Mouse (Mus musculus) liver, postnatal 0 days (tissue): ENCODE measurements around the gene Ankmy1. TPM values are rescaled to one million over a fixed set of nuclear protein-coding genes. Genes with fewer than 3 reads are reported as not detected.
A peak's percentile ranks its signal among the peaks of the same experiment; 100 is the strongest.

Source experiments
- ATAC-seq: fragments of 200-750 bp; cut with Nextera tagmentation; 2 replicates; pipeline ENCODE4 v1.8.0; 2017; ENCODE audit warnings: mild to moderate bottlenecking, moderate library complexity
- DNase-seq: peaks from one replicate; pipeline ENCODE4 v3.0.0-alpha.2; 2016
- H3K27ac ChIP-seq: fragments of 300-500 bp; sonication (generic); 2 replicates; pipeline ENCODE4 v1.5.1; 2014; ENCODE audit warnings: antibody characterized with exemption, moderate library complexity, mild to moderate bottlenecking, low read depth
- H3K27me3 ChIP-seq: fragments of 300-500 bp; sonication (generic); 2 replicates; pipeline ENCODE4 v1.6.1; 2014; ENCODE audit warnings: low read length, control low read depth, mixed read lengths; ENCODE audit not compliant: insufficient read depth
- H3K36me3 ChIP-seq: fragments of 300-500 bp; sonication (generic); replicated peaks from 2 replicates; pipeline ENCODE4 v1.6.1; 2014; ENCODE audit warnings: mild to moderate bottlenecking, control low read depth, low read length, moderate library complexity, mixed read lengths; ENCODE audit not compliant: insufficient read depth
- H3K4me1 ChIP-seq: fragments of 300-500 bp; sonication (generic); 2 replicates; pipeline ENCODE4 v1.6.1; 2014; ENCODE audit warnings: antibody characterized with exemption, mild to moderate bottlenecking, control low read depth; ENCODE audit not compliant: insufficient read depth
- H3K4me2 ChIP-seq: fragments of 300-500 bp; sonication (generic); 2 replicates; pipeline ENCODE4 v1.6.1; 2014; ENCODE audit warnings: low read depth, mild to moderate bottlenecking, low read length, moderate library complexity, mixed read lengths
- H3K4me3 ChIP-seq: fragments of 300-500 bp; sonication (generic); 2 replicates; pipeline ENCODE4 v1.5.1; 2014; ENCODE audit warnings: low read depth, low read length
- H3K9ac ChIP-seq: fragments of 300-500 bp; sonication (generic); replicated peaks from 2 replicates; pipeline ENCODE4 v1.6.1; 2014; ENCODE audit warnings: mild to moderate bottlenecking, moderate library complexity
- H3K9me3 ChIP-seq: fragments of 300-500 bp; sonication (generic); 2 replicates; pipeline ENCODE4 v1.6.1; 2016; ENCODE audit warnings: mild to moderate bottlenecking, control low read depth, low read length, mixed read lengths
- CTCF ChIP-seq: sonication (generic); IDR thresholded peaks from 2 replicates; pipeline ENCODE4 v1.5.1; 2016; ENCODE audit warnings: antibody characterized with exemption, low read depth
- EP300 ChIP-seq: IDR thresholded peaks from 2 replicates; pipeline ENCODE4 v1.6.1; 2016; ENCODE audit warnings: antibody characterized with exemption, low read depth, mild to moderate bottlenecking
- WGBS: fragments of 180-500 bp; shearing (Covaris S2); extraction: QIAGEN DNeasy Blood & Tissue Kit; methylation state at CpG from one replicate; pipeline ENCODE4 v1.1.7; 2014; ENCODE audit not compliant: insufficient replicate concordance; 5-methylcytosine and 5-hydroxymethylcytosine counted together
- polyA plus RNA-seq: library from polyadenylated mRNA; unstranded; fragments of >200 nt; fragmentation: Nextera tagmentation; extraction: Ambion mirVana; gene quantifications from 2 replicates; pipeline ENCODE4 v1.2.1, GENCODE M21; 2015

Gene Ankmy1
- polyA plus RNA-seq, 1 experiment from 2014 or later, result 0.05 TPM

DNA sequence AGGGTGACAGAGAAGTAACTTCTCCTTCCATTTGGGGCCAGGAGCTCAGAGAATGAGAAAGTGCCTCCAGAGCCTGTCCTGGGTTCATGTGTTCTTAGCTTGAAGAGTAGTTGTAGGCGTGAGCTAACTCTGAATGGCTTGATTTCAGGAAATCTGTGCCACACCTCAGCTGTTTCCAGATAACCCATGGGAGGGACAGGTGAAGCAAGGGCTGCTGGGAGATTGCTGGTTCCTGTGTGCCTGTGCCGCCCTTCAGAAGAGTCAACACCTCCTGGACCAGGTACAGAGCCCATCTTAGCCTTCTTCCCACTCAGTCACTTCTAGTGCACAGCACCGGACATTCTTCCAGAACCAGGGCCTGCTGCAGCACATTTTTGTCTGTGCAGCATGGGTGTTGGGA is 35.1 kb upstream of the Ankmy1 start:
- DNase-seq (no peak), ATAC-seq (no peak)
- Histone ChIP-seq H3K4me2 (no peak overlapping the region), H3K9ac (no peak overlapping the region), H3K27ac (peak overlapping the region; percentile 95), H3K4me1 (peaks cover 25% of the 10 kb centered on the region), H3K36me3 (peaks cover 39% of the 10 kb centered on the region), H3K9me3 (no peaks in the 10 kb centered on the region), H3K27me3 (no peaks in the 10 kb centered on the region), H3K4me3 (no peak overlapping the region)
- WGBS, result 64% methylated on average over 3 of the region's 3 CpGs
- no peak for TF ChIP-seq CTCF
- no peak for TF ChIP-seq EP300

GRCm38 (mm10) chr1:92936467-92936866 is 33.8 kb upstream of the Ankmy1 start:
- H3K4me2 ChIP-seq, result peak overlapping the region; percentile 95
- DNase-seq, result no peak
- H3K9ac ChIP-seq, result peak overlapping the region; percentile 79; the same call in 1 of the 2 replicates
- WGBS, result 72% methylated on average over 3 of the region's 3 CpGs
- H3K4me3 ChIP-seq, result peak overlapping the region; percentile 87
- TF ChIP-seq CTCF, result no peak
- no peak for TF ChIP-seq EP300
- H3K27ac ChIP-seq, result peak overlapping the region; percentile 95
- H3K4me1 ChIP-seq, result peaks cover 25% of the 10 kb centered on the region
- no peaks in the 10 kb centered on the region for H3K9me3 ChIP-seq
- H3K36me3 ChIP-seq, result peaks cover 30% of the 10 kb centered on the region
- ATAC-seq, result peak; percentile 18; the same call in 1 of the 2 replicates
- no peaks in the 10 kb centered on the region for H3K27me3 ChIP-seq

DNA sequence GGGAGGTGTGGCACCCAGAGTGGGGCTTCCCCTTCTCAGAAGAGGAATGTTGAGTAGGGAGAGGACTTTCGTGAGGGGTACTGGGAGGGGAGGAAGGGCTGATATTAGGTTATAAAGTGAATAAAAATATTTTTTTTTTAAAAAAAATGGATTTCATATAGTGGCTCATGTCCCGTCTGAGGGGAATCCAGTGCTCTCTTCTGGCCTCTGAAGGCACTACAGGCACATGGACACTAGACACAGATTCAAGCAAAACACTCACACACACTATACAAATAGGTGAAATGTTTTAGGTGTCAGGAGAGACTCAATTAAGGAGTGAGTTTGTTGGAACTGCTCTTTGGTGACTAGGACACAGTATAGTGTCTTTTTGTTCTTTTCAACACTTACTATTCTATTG is 33.3 kb upstream of the Ankmy1 start:
- Histone ChIP-seq H3K27me3 (no peaks in the 10 kb centered on the region), H3K9ac (peak overlapping the region; percentile 79), H3K4me1 (peaks cover 25% of the 10 kb centered on the region), H3K4me3 (peak overlapping the region; percentile 87), H3K36me3 (peaks cover 27% of the 10 kb centered on the region), H3K9me3 (no peaks in the 10 kb centered on the region), H3K27ac (peak overlapping the region; percentile 95), H3K4me2 (peak overlapping the region; percentile 95)
- DNase-seq (no peak), ATAC-seq (no peak)
- WGBS, result 17% methylated on average over 2 of the region's 2 CpGs
- TF ChIP-seq CTCF (peak; percentile 35; the same call in 1 of the 2 replicates), EP300 (no peak)

- no peak for TF ChIP-seq CTCF
- TF ChIP-seq EP300, result peak; percentile 61; the same call in 1 of the 2 replicates
- 11% methylated on average over 10 of the region's 10 CpGs for WGBS
- H3K27me3 ChIP-seq, result no peaks in the 10 kb centered on the region
- peaks cover 25% of the 10 kb centered on the region for H3K4me1 ChIP-seq
- no peak for ATAC-seq
- H3K4me3 ChIP-seq, result peak overlapping the region; percentile 87
- H3K27ac ChIP-seq, result peak overlapping the region; percentile 95
- H3K36me3 ChIP-seq, result peaks cover 22% of the 10 kb centered on the region
- H3K9me3 ChIP-seq, result no peaks in the 10 kb centered on the region
- peak overlapping the region; percentile 79 for H3K9ac ChIP-seq
- peak; percentile 87 for DNase-seq
- peak overlapping the region; percentile 95 for H3K4me2 ChIP-seq
Measured at GRCm38 (mm10) chr1:92935054-92935962, 32.6 kb upstream of the Ankmy1 start.

- WGBS, result under 1% methylated on average over 45 of the region's 45 CpGs
Measured at GRCm38 (mm10) chr1:92934182-92934827, 31.6 kb upstream of the Ankmy1 start, which contains the start of gene Capn10. Gene Capn10, plus strand, starts transcription at chr1:92934376.

DNA sequence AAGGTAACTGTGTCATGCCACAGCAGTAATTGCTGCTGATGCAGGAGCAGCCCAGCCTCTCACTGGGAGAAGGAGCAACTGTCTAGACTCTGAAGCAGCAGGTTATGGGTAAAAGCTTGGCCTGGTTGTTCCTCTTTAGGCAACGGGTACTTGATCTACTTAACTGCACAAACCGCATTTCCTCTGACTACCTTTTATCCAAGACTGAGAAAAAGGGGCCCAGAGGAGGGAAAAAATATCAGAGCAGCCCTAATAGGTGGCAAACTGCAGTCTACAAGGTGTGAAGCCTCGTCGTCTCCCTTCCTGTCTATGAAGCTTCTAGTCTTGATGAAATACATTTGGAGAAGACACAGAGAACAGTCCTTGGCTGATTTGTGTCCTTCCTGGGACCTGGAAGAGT is 30.9 kb upstream of the Ankmy1 start:
- TF ChIP-seq CTCF (no peak), EP300 (no peak)
- Histone ChIP-seq H3K4me3 (peak overlapping the region; percentile 87), H3K27ac (peak overlapping the region; percentile 95), H3K4me2 (peak overlapping the region; percentile 95), H3K9me3 (no peaks in the 10 kb centered on the region), H3K9ac (peak overlapping the region; percentile 56), H3K36me3 (0 out of 2 replicates have a peak, but pooled peaks cover 7% of the 10 kb centered on the region), H3K4me1 (peaks cover 25% of the 10 kb centered on the region), H3K27me3 (no peaks in the 10 kb centered on the region)
- no peak for DNase-seq
- no peak for ATAC-seq
- WGBS, result 60% methylated on average over 4 of the region's 4 CpGs

More at GRCm38 (mm10) chr1:92934182-92934827, 31.6 kb upstream of the Ankmy1 start, which contains the start of gene Capn10:
- no peaks in the 10 kb centered on the region for H3K27me3 ChIP-seq
- TF ChIP-seq EP300, result peak; percentile 32; the same call in 1 of the 2 replicates
- TF ChIP-seq CTCF, result no peak
- no peaks in the 10 kb centered on the region for H3K9me3 ChIP-seq
- peak within 1 kb of the TSS; percentile 79 for H3K9ac ChIP-seq
- peak within 1 kb of the TSS; percentile 87 for H3K4me3 ChIP-seq
- peak within 1 kb of the TSS; percentile 95 for H3K4me2 ChIP-seq
- peak; percentile 96 for ATAC-seq
- peaks cover 25% of the 10 kb centered on the region for H3K4me1 ChIP-seq
- DNase-seq, result peak; percentile 93
- peak within 1 kb of the TSS; percentile 95 for H3K27ac ChIP-seq
- H3K36me3 ChIP-seq, result peaks cover 12% of the 10 kb centered on the region
